12 mouse cellular contexts compared by ENCODE assay signal in the genomic region with DNA sequence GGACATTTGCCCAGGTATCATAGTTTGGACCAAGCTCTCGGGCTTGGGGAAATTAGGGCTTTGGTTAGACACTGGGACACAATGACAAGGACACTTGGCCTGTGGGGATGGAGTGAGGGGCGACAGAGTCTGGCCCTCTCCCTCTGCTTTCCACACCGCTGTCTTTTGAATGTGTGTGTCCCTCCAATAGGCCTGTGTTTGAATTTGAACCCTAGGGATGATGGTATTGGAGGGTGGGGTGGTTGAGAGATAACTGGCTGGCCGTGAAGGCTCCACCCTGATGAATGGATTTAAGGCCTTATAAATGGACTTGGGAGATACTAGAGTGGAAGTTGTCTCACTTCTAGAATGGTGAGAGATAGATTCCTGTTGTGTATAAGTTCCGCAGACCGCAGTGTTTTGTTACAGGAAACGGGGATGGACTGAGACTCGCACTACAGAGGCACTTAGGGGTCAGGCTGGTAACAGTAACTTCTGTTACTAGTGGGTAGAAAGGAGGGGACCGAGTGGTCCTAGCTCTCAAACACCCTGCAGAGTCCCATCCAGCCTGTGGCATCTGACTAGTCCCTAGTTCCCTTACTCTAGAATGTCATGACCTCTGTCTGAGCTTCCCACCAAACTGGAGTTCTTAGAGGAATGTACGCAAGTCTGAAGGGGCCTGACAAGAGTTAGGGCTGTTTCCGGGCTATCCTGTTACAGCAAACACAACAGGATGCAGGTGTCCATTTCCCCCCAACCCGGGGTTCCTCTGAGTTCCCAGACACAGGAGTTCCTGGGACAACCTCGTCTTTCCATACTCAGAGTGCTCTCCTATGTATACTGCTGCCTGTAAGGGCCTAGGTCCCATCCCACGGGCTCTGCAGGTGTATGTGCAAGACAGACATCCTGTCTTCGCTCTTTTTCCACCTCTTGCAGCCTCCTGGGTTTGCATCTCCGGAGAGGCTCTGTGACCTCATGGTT. TPM values are rescaled to one million over a fixed set of nuclear protein-coding genes. Genes with fewer than 3 reads are reported as not detected.
DNase-seq lines count a peak whose midpoint lies in the region; ATAC-seq lines count a peak whose summit lies in the region.
"Had no signal": no experiment of that assay in that cellular context is flagged by ENCODE, and none has a peak within 500 bp of the region (broad histone marks: within the 10 kb centered on the region; RNA-seq: fewer than 3 reads in every experiment).

No protein-coding gene starts in this region.

- H3K27me3 ChIP-seq in liver, embryonic 11.5 days (replicated peaks; ENCODE audit: control insufficient read depth, insufficient read depth, low read length), result peaks cover 6% of the 10 kb centered on the region; the same call in 1 of the 2 replicates
- H3K27me3 ChIP-seq in limb, embryonic 15.5 days, result no peaks in the 10 kb centered on the region

- 52% methylated on average over 16 of the region's 16 CpGs for WGBS in liver, embryonic 11.5 days
- 58% methylated on average over 16 of the region's 16 CpGs for WGBS in limb, embryonic 15.5 days

- ATAC-seq in liver, embryonic 11.5 days (replicated peaks; ENCODE audit: low FRiP score), result no peak
- no peak for ATAC-seq in limb, embryonic 15.5 days (ENCODE audit: insufficient number of reproducible peaks, low FRiP score, low TSS enrichment, low read depth)

- no peaks in the 10 kb centered on the region for H3K9me3 ChIP-seq in liver, embryonic 11.5 days (ENCODE audit: control insufficient read depth, low read length)
- H3K9me3 ChIP-seq in limb, embryonic 15.5 days, result no peaks in the 10 kb centered on the region

- H3K4me2 ChIP-seq in liver, embryonic 11.5 days, result no peak overlapping the region
- no peak overlapping the region for H3K4me2 ChIP-seq in limb, embryonic 15.5 days

- 0 out of 2 replicates have a peak overlapping the region, but pooled peaks have one; percentile 2 for H3K27ac ChIP-seq in liver, embryonic 11.5 days (ENCODE audit: low read depth, low read length)
- H3K27ac ChIP-seq in limb, embryonic 15.5 days, result peak overlapping the region; percentile 22; the same call in 1 of the 2 replicates

- no peak overlapping the region for H3K4me3 ChIP-seq in liver, embryonic 11.5 days (ENCODE audit: low read depth, low read length)
- no peak overlapping the region for H3K4me3 ChIP-seq in limb, embryonic 15.5 days

- peaks cover 40% of the 10 kb centered on the region for H3K4me1 ChIP-seq in liver, embryonic 11.5 days (replicated peaks; ENCODE audit: control insufficient read depth, insufficient read depth, low read length)
- peaks cover 62% of the 10 kb centered on the region for H3K4me1 ChIP-seq in limb, embryonic 15.5 days

- no peak overlapping the region for H3K9ac ChIP-seq in liver, embryonic 11.5 days (ENCODE audit: low read depth, low read length)
- H3K9ac ChIP-seq in limb, embryonic 15.5 days, result no peak overlapping the region

- peak; percentile 6 for DNase-seq in adrenal gland, postnatal 10 days
- DNase-seq in adrenal gland, adult 18-20 months (ENCODE audit: low spot score in 2 of 2), result no peak
- DNase-seq in liver, embryonic 11.5 days (ENCODE audit: low spot score), result no peak
- no peak for DNase-seq in liver
- peak; percentile 38 for DNase-seq in ZHBTc4 (ENCODE audit: low read depth, low spot score)
- DNase-seq in gastrocnemius, adult 18-20 months (ENCODE audit: low spot score), result no peak
- no peak for DNase-seq in spleen, postnatal 14 days (ENCODE audit: low spot score in 2 of 2)
- DNase-seq: heart, postnatal 14 days; kidney, postnatal 25 days; right cerebral cortex, postnatal 4 days had no signal

- H3K36me3 ChIP-seq in liver, embryonic 11.5 days (ENCODE audit: control insufficient read depth, insufficient read depth, low read length), result no peaks in the 10 kb centered on the region
- H3K36me3 ChIP-seq in limb, embryonic 15.5 days, result no peaks in the 10 kb centered on the region

RNA-seq across cellular contexts. Expression of a gene that starts 11.5 kb away (rescaled TPM):
- total RNA-seq in adrenal gland, postnatal 10 days (2021), result 1 to 10 TPM; 3.6 to 3.7 TPM
- total RNA-seq in adrenal gland, adult 18-20 months (2021), result under 1 TPM in 1 of 2 experiments, not detected in 1; 0.38 TPM
- 0.36 and 0.58 TPM in 2 replicates for polyA plus RNA-seq in liver, embryonic 11.5 days (2014; fragmentation: Nextera tagmentation; extraction: Ambion mirVana)
- polyA plus RNA-seq in limb, embryonic 15.5 days (2015; fragmentation: Nextera tagmentation; extraction: Ambion mirVana), result 0.38 and 0.48 TPM in 2 replicates
- not detected for total RNA-seq in gastrocnemius, adult 18-20 months (2021)
- total RNA-seq: left cerebral cortex, postnatal 14 days had no signal

RNA-seq across cellular contexts. Expression of a gene that starts 54.3 kb away (rescaled TPM):
- under 1 TPM; 0.12 to 0.51 TPM for total RNA-seq in adrenal gland, postnatal 10 days (2021)
- under 1 TPM; 0.43 to 0.67 TPM for total RNA-seq in adrenal gland, adult 18-20 months (2021)
- polyA plus RNA-seq in liver, embryonic 11.5 days (2014; fragmentation: Nextera tagmentation; extraction: Ambion mirVana), result 0.21 TPM in 1 of 2 replicates, not detected in the other
- 1.9 and 2.1 TPM in 2 replicates for polyA plus RNA-seq in limb, embryonic 15.5 days (2015; fragmentation: Nextera tagmentation; extraction: Ambion mirVana)
- under 1 TPM in 1 of 2 experiments, not detected in 1; 0.07 TPM for total RNA-seq in gastrocnemius, adult 18-20 months (2021)

Comparison
In these comparisons a context has a peak if more than half of its experiments do, and no peak if none do; other contexts are left out.
1. DNase-seq: peak in adrenal gland, postnatal 10 days (single experiment) and ZHBTc4 (single experiment); none in adrenal gland, adult 18-20 months (0 of 2), liver, embryonic 11.5 days (single experiment), liver (single experiment), gastrocnemius, adult 18-20 months (single experiment) and spleen, postnatal 14 days (0 of 2).